Mouse (Mus musculus): Measurements from ENCODE around the gene Nsdhl. TPM values are rescaled to one million over a fixed set of nuclear protein-coding genes. Genes with fewer than 3 reads are reported as not detected.

Nsdhl gene
- polyA plus RNA-seq, 1 experiment from 2014 or later, result 11.5 TPM

GRCm38 (mm10) chrX:72962743-72963142, 44.4 kb downstream of the Nsdhl start:
- Histone ChIP-seq H3K36me3 (replicated peaks; ENCODE audit: insufficient read depth, low read length) (no peaks in the 10 kb centered on the region), H3K4me3 (ENCODE audit: low read depth, low read length) (no peak overlapping the region), H3K4me1 (ENCODE audit: insufficient read depth) (no peaks in the 10 kb centered on the region), H3K9ac (replicated peaks) (no peak overlapping the region), H3K27me3 (ENCODE audit: insufficient read depth, low read length) (no peaks in the 10 kb centered on the region), H3K4me2 (ENCODE audit: low read depth, low read length) (no peak overlapping the region), H3K27ac (ENCODE audit: low read depth) (no peak overlapping the region), H3K9me3 (ENCODE audit: low read length) (no peaks in the 10 kb centered on the region)
- DNase-seq, result no peak
- no peak for ATAC-seq
- TF ChIP-seq EP300 (IDR thresholded peaks at IDR 0.05; ENCODE audit: low read depth) (no peak), CTCF (IDR thresholded peaks at IDR 0.05; ENCODE audit: low read depth) (no peak)
- 75% methylated on average over 3 of the region's 3 CpGs for WGBS (ENCODE audit: insufficient replicate concordance)

GRCm38 (mm10) chrX:72982831-72983230, 64.5 kb downstream of the Nsdhl start:
- Histone ChIP-seq H3K9ac (replicated peaks) (no peak overlapping the region), H3K27ac (ENCODE audit: low read depth) (no peak overlapping the region), H3K4me2 (ENCODE audit: low read depth, low read length) (no peak overlapping the region), H3K36me3 (replicated peaks; ENCODE audit: insufficient read depth, low read length) (no peaks in the 10 kb centered on the region), H3K4me1 (ENCODE audit: insufficient read depth) (no peaks in the 10 kb centered on the region), H3K4me3 (ENCODE audit: low read depth, low read length) (no peak overlapping the region), H3K27me3 (ENCODE audit: insufficient read depth, low read length) (peaks cover 12% of the 10 kb centered on the region; the same call in 1 of the 2 replicates), H3K9me3 (ENCODE audit: low read length) (no peaks in the 10 kb centered on the region)
- DNase-seq (no peak), ATAC-seq (no peak)
- TF ChIP-seq CTCF (IDR thresholded peaks at IDR 0.05; ENCODE audit: low read depth) (no peak), EP300 (IDR thresholded peaks at IDR 0.05; ENCODE audit: low read depth) (no peak)
- 75% methylated on average over 6 of the region's 6 CpGs for WGBS (ENCODE audit: insufficient replicate concordance)

- Histone ChIP-seq H3K4me2 (ENCODE audit: low read depth, low read length) (no peak overlapping the region), H3K27me3 (ENCODE audit: insufficient read depth, low read length) (peaks cover 15% of the 10 kb centered on the region; the same call in 1 of the 2 replicates), H3K36me3 (replicated peaks; ENCODE audit: insufficient read depth, low read length) (no peaks in the 10 kb centered on the region), H3K4me3 (ENCODE audit: low read depth, low read length) (no peak overlapping the region), H3K9me3 (ENCODE audit: low read length) (no peaks in the 10 kb centered on the region), H3K4me1 (ENCODE audit: insufficient read depth) (no peaks in the 10 kb centered on the region), H3K9ac (replicated peaks) (no peak overlapping the region), H3K27ac (ENCODE audit: low read depth) (no peak overlapping the region)
- ATAC-seq (no peak), DNase-seq (no peak)
- TF ChIP-seq EP300 (IDR thresholded peaks at IDR 0.05; ENCODE audit: low read depth), result no peak
- 51% methylated on average over 2 of the region's 2 CpGs for WGBS (ENCODE audit: insufficient replicate concordance)
Measured at GRCm38 (mm10) chrX:72985607-72986006, 67.2 kb downstream of the Nsdhl start.

- 26% methylated on average over 36 of the region's 45 CpGs for WGBS (ENCODE audit: insufficient replicate concordance)
- Histone ChIP-seq H3K4me2 (ENCODE audit: low read depth, low read length) (peak within 1 kb of the TSS; percentile 64), H3K9me3 (ENCODE audit: low read length) (no peaks in the 10 kb centered on the region), H3K4me3 (ENCODE audit: low read depth, low read length) (peak within 1 kb of the TSS; percentile 33), H3K9ac (replicated peaks) (no peak within 1 kb of the TSS), H3K27ac (ENCODE audit: low read depth) (no peak within 1 kb of the TSS), H3K36me3 (replicated peaks; ENCODE audit: insufficient read depth, low read length) (no peaks in the 10 kb centered on the region), H3K27me3 (ENCODE audit: insufficient read depth, low read length) (peaks cover 15% of the 10 kb centered on the region; the same call in 1 of the 2 replicates), H3K4me1 (ENCODE audit: insufficient read depth) (no peaks in the 10 kb centered on the region)
- peak; percentile 47 for DNase-seq
- TF ChIP-seq EP300 (IDR thresholded peaks at IDR 0.05; ENCODE audit: low read depth), result no peak
- TF ChIP-seq CTCF (IDR thresholded peaks at IDR 0.05; ENCODE audit: low read depth), result no peak
- peak; percentile 74 for ATAC-seq
Measured at GRCm38 (mm10) chrX:72986841-72987519, 68.6 kb downstream of the Nsdhl start, which contains the start of gene Zfp185. Gene Zfp185 (plus strand): TSS chrX:72987339.

- Histone ChIP-seq H3K9me3 (ENCODE audit: low read length) (no peaks in the 10 kb centered on the region), H3K4me2 (ENCODE audit: low read depth, low read length) (peak overlapping the region; percentile 64), H3K4me1 (ENCODE audit: insufficient read depth) (no peaks in the 10 kb centered on the region), H3K27ac (ENCODE audit: low read depth) (no peak overlapping the region), H3K4me3 (ENCODE audit: low read depth, low read length) (peak overlapping the region; percentile 33; the same call in 1 of the 2 replicates), H3K36me3 (replicated peaks; ENCODE audit: insufficient read depth, low read length) (no peaks in the 10 kb centered on the region), H3K27me3 (ENCODE audit: insufficient read depth, low read length) (peaks cover 15% of the 10 kb centered on the region; the same call in 1 of the 2 replicates), H3K9ac (replicated peaks) (no peak overlapping the region)
- 25% methylated on average over 14 of the region's 14 CpGs for WGBS (ENCODE audit: insufficient replicate concordance)
- no peak for TF ChIP-seq CTCF (IDR thresholded peaks at IDR 0.05; ENCODE audit: low read depth)
- no peak for TF ChIP-seq EP300 (IDR thresholded peaks at IDR 0.05; ENCODE audit: low read depth)
- ATAC-seq (no peak), DNase-seq (no peak)
Measured at GRCm38 (mm10) chrX:72987520-72987905, 69.2 kb downstream of the Nsdhl start.

- no peak overlapping the region for H3K4me2 ChIP-seq (ENCODE audit: low read depth, low read length)
- TF ChIP-seq CTCF (IDR thresholded peaks at IDR 0.05; ENCODE audit: low read depth) (no peak), EP300 (IDR thresholded peaks at IDR 0.05; ENCODE audit: low read depth) (no peak)
- H3K36me3 ChIP-seq (replicated peaks; ENCODE audit: insufficient read depth, low read length), result no peaks in the 10 kb centered on the region
- H3K4me3 ChIP-seq (ENCODE audit: low read depth, low read length), result no peak overlapping the region
- H3K9me3 ChIP-seq (ENCODE audit: low read length), result no peaks in the 10 kb centered on the region
- 69% methylated on average over 3 of the region's 3 CpGs for WGBS (ENCODE audit: insufficient replicate concordance)
- no peak for ATAC-seq
- no peak overlapping the region for H3K27ac ChIP-seq (ENCODE audit: low read depth)
- no peak for DNase-seq
- no peaks in the 10 kb centered on the region for H3K4me1 ChIP-seq (ENCODE audit: insufficient read depth)
- H3K27me3 ChIP-seq (ENCODE audit: insufficient read depth, low read length), result peaks cover 15% of the 10 kb centered on the region; the same call in 1 of the 2 replicates
- H3K9ac ChIP-seq (replicated peaks), result no peak overlapping the region
Measured at GRCm38 (mm10) chrX:72988431-72988830, 70.1 kb downstream of the Nsdhl start.

All from liver, postnatal 0 days (tissue).